In the genomic region with DNA sequence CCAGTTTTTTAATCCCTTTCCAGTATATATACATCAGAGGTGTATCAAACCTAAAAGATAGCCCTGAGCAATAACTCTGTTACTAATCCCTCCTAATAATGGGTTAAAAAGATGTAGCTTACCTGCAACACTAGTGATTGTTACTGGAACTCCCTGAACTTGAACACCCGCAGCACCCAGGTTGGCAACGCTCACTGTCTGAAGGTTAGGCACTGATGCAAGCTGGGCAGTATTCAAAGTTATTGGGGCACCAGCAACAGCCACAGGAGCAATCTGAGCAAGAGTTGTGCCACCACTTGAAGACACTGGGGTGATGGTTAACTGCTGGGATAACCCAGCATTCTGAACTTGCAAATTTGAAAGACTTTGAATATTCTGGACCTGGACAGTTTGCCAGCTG, we compare ENCODE assay signal across 10 mouse cellular contexts. TPM values are rescaled to one million over a fixed set of nuclear protein-coding genes. Genes with fewer than 3 reads are reported as not detected.
A peak's percentile ranks its signal among the peaks of the same experiment; 100 is the strongest.
DNase-seq lines count a peak whose midpoint lies in the region; ATAC-seq and TF ChIP-seq lines count a peak whose summit lies in the region.
"Had no signal": no experiment of that assay in that cellular context is flagged by ENCODE, and none has a peak within 500 bp of the region (broad histone marks: within the 10 kb centered on the region; RNA-seq: fewer than 3 reads in every experiment).

No protein-coding gene starts in this region.

- H3K9ac ChIP-seq in forebrain, embryonic 14.5 days (ENCODE audit: low read length) = no peak overlapping the region
- 0 out of 2 replicates have a peak overlapping the region, but pooled peaks have one; percentile 0 for H3K9ac ChIP-seq in liver, embryonic 15.5 days

- H3K27ac ChIP-seq in forebrain, embryonic 14.5 days (ENCODE audit: low read depth, low read length) = no peak overlapping the region
- no peak overlapping the region; the same call in 1 of the 2 replicates for H3K27ac ChIP-seq in liver, embryonic 15.5 days (replicated peaks)
- H3K27ac ChIP-seq: stomach, postnatal 0 days had no signal

- TF ChIP-seq CTCF in G1E (IDR thresholded peaks at IDR 0.05; ENCODE audit: low read depth, low read length) = no peak

- no peak for ATAC-seq in cerebellum, adult (ENCODE audit: insufficient number of reproducible peaks, low FRiP score, low TSS enrichment)
- ATAC-seq in G1E (ENCODE audit: extremely low read depth, insufficient number of reproducible peaks, low FRiP score, poor library complexity, severe bottlenecking) = no peak
- ATAC-seq in forebrain, embryonic 14.5 days = no peak
- no peak for ATAC-seq in liver, embryonic 15.5 days (ENCODE audit: insufficient read depth)

- intact Hi-C loops in heart, postnatal 10 days (cut with DNase I) = loop anchor here (10.0 kb wide), 1 partner anchor 454 kb away; no protein-coding TSS in a partner anchor

- 70% methylated on average over 2 of the region's 2 CpGs for WGBS in forebrain, embryonic 14.5 days
- 83% methylated on average over 2 of the region's 2 CpGs for WGBS in liver, embryonic 15.5 days (ENCODE audit: insufficient replicate concordance)

- peak overlapping the region; percentile 90; the same call in 1 of the 2 replicates for H3K4me3 ChIP-seq in G1E (ENCODE audit: low read depth, low read length)
- H3K4me3 ChIP-seq in forebrain, embryonic 14.5 days (ENCODE audit: low read depth, low read length) = peak overlapping the region; percentile 7; the same call in 1 of the 2 replicates
- peak overlapping the region; percentile 83; the same call in 1 of the 2 replicates for H3K4me3 ChIP-seq in liver, embryonic 15.5 days (replicated peaks)

- peaks cover 12% of the 10 kb centered on the region for H3K36me3 ChIP-seq in G1E (replicated peaks)
- H3K36me3 ChIP-seq in forebrain, embryonic 14.5 days (ENCODE audit: control insufficient read depth, insufficient read depth, low read length) = 0 out of 2 replicates have a peak, but pooled peaks cover 6% of the 10 kb centered on the region
- H3K36me3 ChIP-seq in liver, embryonic 15.5 days (replicated peaks) = peaks cover 14% of the 10 kb centered on the region; the same call in 1 of the 2 replicates

- H3K4me1 ChIP-seq in G1E (ENCODE audit: insufficient read depth, low read depth, low read length) = peaks cover 57% of the 10 kb centered on the region
- peaks cover 26% of the 10 kb centered on the region for H3K4me1 ChIP-seq in forebrain, embryonic 14.5 days (ENCODE audit: control insufficient read depth, insufficient read depth, low read length)
- H3K4me1 ChIP-seq in liver, embryonic 15.5 days (replicated peaks) = peaks cover 41% of the 10 kb centered on the region

- H3K9me3 ChIP-seq in G1E (replicated peaks) = no peaks in the 10 kb centered on the region
- H3K9me3 ChIP-seq in forebrain, embryonic 14.5 days (replicated peaks; ENCODE audit: control insufficient read depth, low read length) = no peaks in the 10 kb centered on the region
- H3K9me3 ChIP-seq in liver, embryonic 15.5 days (replicated peaks) = no peaks in the 10 kb centered on the region

- DNase-seq in cerebellum, postnatal 25 days = peak; percentile 15 to 27
- no peak for DNase-seq in G1E (ENCODE audit: low spot score)
- no peak for DNase-seq in forebrain, embryonic 14.5 days (ENCODE audit: low spot score)
- no peak for DNase-seq in kidney, adult 8-10 months
- no peak for DNase-seq in B cell, adult 2 months
- DNase-seq in heart, postnatal 10 days = no peak
- DNase-seq: right cerebral cortex, adult 18-20 months had no signal

- no peaks in the 10 kb centered on the region for H3K27me3 ChIP-seq in G1E (ENCODE audit: insufficient read depth, low read length)
- H3K27me3 ChIP-seq in forebrain, embryonic 14.5 days (replicated peaks; ENCODE audit: control insufficient read depth, insufficient read depth, low read length) = no peaks in the 10 kb centered on the region
- H3K27me3 ChIP-seq in liver, embryonic 15.5 days = no peaks in the 10 kb centered on the region

- peak overlapping the region; percentile 48 for H3K4me2 ChIP-seq in forebrain, embryonic 14.5 days (ENCODE audit: low read length)
- peak overlapping the region; percentile 75 for H3K4me2 ChIP-seq in liver, embryonic 15.5 days

RNA-seq across cellular contexts. Expression of a gene that starts 2.7 kb away (rescaled TPM):
- total RNA-seq in G1E (2014; fragmentation: Nextera tagmentation) (19.6 and 38.6 TPM in 2 replicates), G1E (2017) (12.8 and 14.9 TPM in 2 replicates)
- 12.7 and 19.6 TPM in 2 replicates for polyA plus RNA-seq in G1E (2012)
- 27.6 and 28.9 TPM in 2 replicates for polyA plus RNA-seq in forebrain, embryonic 14.5 days (2014; fragmentation: Nextera tagmentation; extraction: Ambion mirVana)
- 5.3 and 5.5 TPM in 2 replicates for polyA plus RNA-seq in liver, embryonic 15.5 days (2015; fragmentation: Nextera tagmentation; extraction: Ambion mirVana)
- 10 to 100 TPM in 1 of 2 experiments, 1 to 10 TPM in 1; 7.8 to 10.3 TPM for total RNA-seq in heart, postnatal 10 days (2021)

Comparison
In these comparisons a context has a peak if more than half of its experiments do, and no peak if none do; other contexts are left out.
1. DNase-seq: peak in cerebellum, postnatal 25 days (2 of 2); none in G1E (single experiment), forebrain, embryonic 14.5 days (single experiment), kidney, adult 8-10 months (0 of 2), B cell, adult 2 months (0 of 2) and heart, postnatal 10 days (0 of 2).
2. H3K4me3 ChIP-seq: peak in every context shown above with its lines; median percentile 90 in G1E; 83 in liver, embryonic 15.5 days; 7 in forebrain, embryonic 14.5 days.